Comparison of ENCODE assay signal across 9 mouse cellular contexts in genomic region chr5:38476861-38477565, GRCm38 (mm10). TPM values are rescaled to one million over a fixed set of nuclear protein-coding genes. Genes with fewer than 3 reads are reported as not detected.
A peak's percentile ranks its signal among the peaks of the same experiment; 100 is the strongest.
DNase-seq lines count a peak whose midpoint lies in the region; ATAC-seq and TF ChIP-seq lines count a peak whose summit lies in the region.
"Had no signal": no experiment of that assay in that cellular context is flagged by ENCODE, and none has a peak within 500 bp of the region (broad histone marks: within the 10 kb centered on the region; RNA-seq: fewer than 3 reads in every experiment).

No protein-coding gene starts in this region.

- WGBS in liver, adult 2 months, result 89% methylated on average over 25 of the region's 25 CpGs
- WGBS in liver, embryonic 12.5 days (ENCODE audit: insufficient replicate concordance), result 83% methylated on average over 25 of the region's 25 CpGs

- no peaks in the 10 kb centered on the region; the same call in 1 of the 2 replicates for H3K79me2 ChIP-seq in liver, adult 2 months (ENCODE audit: control insufficient read depth, insufficient read depth, low read length)

- no peak overlapping the region for H3K4me2 ChIP-seq in liver, embryonic 12.5 days
- H3K4me2 ChIP-seq: hindbrain, embryonic 15.5 days; midbrain, embryonic 12.5 days had no signal

- ATAC-seq in liver, embryonic 12.5 days, result no peak
- ATAC-seq in erythroid progenitor cell, adult 5-6 weeks (replicated peaks; ENCODE audit: low FRiP score, poor library complexity, severe bottlenecking), result no peak

- no peaks in the 10 kb centered on the region for H3K27me3 ChIP-seq in liver, adult 2 months (ENCODE audit: control insufficient read depth, insufficient read depth, low read length)
- no peaks in the 10 kb centered on the region for H3K27me3 ChIP-seq in liver, embryonic 12.5 days (replicated peaks)
- H3K27me3 ChIP-seq: hindbrain, embryonic 15.5 days had no signal

- peaks cover 6% of the 10 kb centered on the region for H3K36me3 ChIP-seq in liver, adult 2 months (ENCODE audit: control insufficient read depth, insufficient read depth, low read length)
- peaks cover 16% of the 10 kb centered on the region for H3K36me3 ChIP-seq in liver, embryonic 12.5 days
- H3K36me3 ChIP-seq: hindbrain, embryonic 15.5 days; midbrain, embryonic 12.5 days had no signal

- no peaks in the 10 kb centered on the region; the same call in 1 of the 2 replicates for H3K9me3 ChIP-seq in liver, embryonic 12.5 days (replicated peaks)
- H3K9me3 ChIP-seq: hindbrain, embryonic 15.5 days; midbrain, embryonic 12.5 days had no signal

- H3K27ac ChIP-seq in liver, adult 2 months (replicated peaks; ENCODE audit: insufficient read depth, low read depth, low read length), result no peak overlapping the region
- H3K27ac ChIP-seq in liver, embryonic 12.5 days, result no peak overlapping the region
- H3K27ac ChIP-seq: hindbrain, embryonic 15.5 days; midbrain, embryonic 12.5 days had no signal

- TF ChIP-seq POLR2A in liver, adult 2 months (IDR thresholded peaks at IDR 0.05; ENCODE audit: extremely low read depth, insufficient read depth, low read length), result no peak

- no peak overlapping the region for H3K9ac ChIP-seq in liver, adult 2 months (ENCODE audit: low read depth, low read length)
- no peak overlapping the region for H3K9ac ChIP-seq in liver, embryonic 12.5 days
- H3K9ac ChIP-seq: hindbrain, embryonic 15.5 days; midbrain, embryonic 12.5 days had no signal

- peaks cover 21% of the 10 kb centered on the region for H3K4me1 ChIP-seq in liver, adult 2 months (ENCODE audit: control insufficient read depth, insufficient read depth, low read length)
- peaks cover 47% of the 10 kb centered on the region for H3K4me1 ChIP-seq in liver, embryonic 12.5 days

- H3K4me3 ChIP-seq in liver, adult 2 months (ENCODE audit: insufficient read depth, low read depth, low read length), result no peak overlapping the region
- H3K4me3 ChIP-seq in liver, embryonic 12.5 days, result no peak overlapping the region
- H3K4me3 ChIP-seq: hindbrain, embryonic 15.5 days; midbrain, embryonic 12.5 days had no signal

- DNase-seq in liver, adult 2 months (ENCODE audit: extremely low read depth, low read depth, low spot score), result no peak
- DNase-seq in adrenal gland, postnatal 25 days, result peak; percentile 54
- DNase-seq in cerebellum, postnatal 36 days, result peak; percentile 78 to 85
- peak; percentile 60 to 65 for DNase-seq in layer of hippocampus, postnatal 36 days
- peak; percentile 80 for DNase-seq in right cerebral cortex, postnatal 4 days

- peak; percentile 40; the same call in 1 of the 2 replicates for TF ChIP-seq CTCF in liver, adult 2 months (IDR thresholded peaks at IDR 0.05; ENCODE audit: low read depth, low read length)

RNA-seq across cellular contexts. Expression of gene Slc2a9, which starts 25.9 kb away (rescaled TPM):
- 48.3 and 80.8 TPM in 2 replicates for total RNA-seq in liver, adult 2 months (2014; rRNA removed)
- 30.7 and 33.0 TPM in 2 replicates for polyA plus RNA-seq in liver, adult 2 months (2012; rRNA removed)
- 0.60 and 1.2 TPM in 2 replicates for polyA plus RNA-seq in liver, embryonic 12.5 days (2016; fragmentation: Nextera tagmentation; extraction: Ambion mirVana)
- 2.7 and 2.8 TPM in 2 replicates for total RNA-seq in adrenal gland, postnatal 25 days (2021)
- 1 to 10 TPM; 2.7 to 3.8 TPM for total RNA-seq in layer of hippocampus, postnatal 36 days (2021)
- total RNA-seq in erythroid progenitor cell, adult 5-6 weeks (2015; ENCODE audit: low replicate concordance), result 2.9 TPM in 1 of 2 replicates, not detected in the other
- total RNA-seq in erythroid progenitor cell, adult 5-6 weeks (2017; ENCODE audit: low replicate concordance), result 0.90 TPM in 1 of 2 replicates, not detected in the other

Comparison
In these comparisons a context has a peak if more than half of its experiments do, and no peak if none do; other contexts are left out.
1. RNA of gene Slc2a9, which starts 25.9 kb away (total RNA-seq): 48.3 to 80.8 TPM in liver, adult 2 months; 2.7 to 3.8 TPM in layer of hippocampus, postnatal 36 days, 2.7 to 2.8 TPM in adrenal gland, postnatal 25 days and 0.90 to 2.9 TPM in erythroid progenitor cell, adult 5-6 weeks; every median in the first group is over 10 times any median in the second.